Mouse (Mus musculus) hindbrain, embryonic 10.5 days (tissue): ENCODE measurements around the gene Fdx1l. TPM values are rescaled to one million over a fixed set of nuclear protein-coding genes. Genes with fewer than 3 reads are reported as not detected.

Experiments
- DNase-seq: peaks from one replicate; pipeline ENCODE4 v3.0.0-alpha.2; 2017; ENCODE audit warnings: low spot score
- H3K27ac ChIP-seq: fragments of 300-500 bp; sonication (generic); 2 replicates; pipeline ENCODE4 v1.5.1; 2016; ENCODE audit warnings: mild to moderate bottlenecking, moderate library complexity
- H3K27me3 ChIP-seq: fragments of 300-500 bp; sonication (generic); 2 replicates; pipeline ENCODE4 v1.6.1; 2016; ENCODE audit warnings: mild to moderate bottlenecking; ENCODE audit not compliant: poor library complexity, insufficient read depth, severe bottlenecking
- H3K36me3 ChIP-seq: fragments of 300-500 bp; sonication (generic); 2 replicates; pipeline ENCODE4 v1.6.1; 2016; ENCODE audit warnings: mild to moderate bottlenecking, moderate library complexity
- H3K4me1 ChIP-seq: fragments of 300-500 bp; sonication (generic); replicated peaks from 2 replicates; pipeline ENCODE4 v1.6.1; 2016; ENCODE audit warnings: mild to moderate bottlenecking
- H3K4me3 ChIP-seq: fragments of 300-500 bp; sonication (generic); 2 replicates; pipeline ENCODE4 v1.5.1; 2016; ENCODE audit warnings: mild to moderate bottlenecking, moderate library complexity
- H3K9me3 ChIP-seq: fragments of 300-500 bp; sonication (generic); 2 replicates; pipeline ENCODE4 v1.6.1; 2016; ENCODE audit warnings: mild to moderate bottlenecking, moderate library complexity
- WGBS: fragments of 180-500 bp; shearing (Covaris S2); methylation state at CpG from one replicate; pipeline ENCODE4 v1.1.7; 2016; 5-methylcytosine and 5-hydroxymethylcytosine counted together
- polyA plus RNA-seq: library from polyadenylated mRNA; unstranded; fragments of >200 nt; fragmentation: Nextera tagmentation; extraction: Ambion mirVana; gene quantifications from 2 replicates; pipeline ENCODE4 v1.2.1, GENCODE M21; 2016

The Fdx1l gene
- polyA plus RNA-seq, result 64.4 and 66.3 TPM in 2 replicates

GRCm38 (mm10) chr9:21073044-21073840 is at the start of gene Fdx1l, which contains the start of gene Gm49373:
TSS of gene Fdx1l (minus strand) at chr9:21073614.
TSS of gene Gm49373 (minus strand) at chr9:21073096.
- WGBS, result 3% methylated on average over 58 of the region's 58 CpGs
- no peaks in the 10 kb centered on the region for H3K27me3 ChIP-seq
- H3K4me1 ChIP-seq, result peaks cover 25% of the 10 kb centered on the region
- peak within 1 kb of the TSS; percentile 90 for H3K4me3 ChIP-seq
- peaks cover 67% of the 10 kb centered on the region for H3K36me3 ChIP-seq
- H3K9me3 ChIP-seq, result no peaks in the 10 kb centered on the region
- peak within 1 kb of the TSS; percentile 91 for H3K27ac ChIP-seq
- DNase-seq, result peak; percentile 90

GRCm38 (mm10) chr9:21121483-21121882 is 48.1 kb upstream of the Fdx1l start:
- WGBS, result 90% methylated on average over 16 of the region's 16 CpGs

GRCm38 (mm10) chr9:21117073-21117472 is 43.7 kb upstream of the Fdx1l start:
- 83% methylated on average over 6 of the region's 6 CpGs for WGBS
- H3K27ac ChIP-seq, result no peak overlapping the region
- H3K4me3 ChIP-seq, result no peak overlapping the region
- H3K4me1 ChIP-seq, result no peaks in the 10 kb centered on the region
- H3K9me3 ChIP-seq, result no peaks in the 10 kb centered on the region
- H3K36me3 ChIP-seq, result peaks cover 20% of the 10 kb centered on the region
- H3K27me3 ChIP-seq, result no peaks in the 10 kb centered on the region
- DNase-seq, result no peak

More at GRCm38 (mm10) chr9:21121483-21121882, 48.1 kb upstream of the Fdx1l start:
- Histone ChIP-seq H3K27me3 (no peaks in the 10 kb centered on the region), H3K27ac (no peak overlapping the region), H3K4me3 (no peak overlapping the region), H3K36me3 (peaks cover 54% of the 10 kb centered on the region), H3K4me1 (no peaks in the 10 kb centered on the region), H3K9me3 (no peaks in the 10 kb centered on the region)
- DNase-seq, result no peak

- no peak overlapping the region for H3K27ac ChIP-seq
- WGBS, result 82% methylated on average over 8 of the region's 8 CpGs
- H3K27me3 ChIP-seq, result no peaks in the 10 kb centered on the region
- DNase-seq, result no peak
- H3K36me3 ChIP-seq, result peaks cover 5% of the 10 kb centered on the region
- H3K4me1 ChIP-seq, result no peaks in the 10 kb centered on the region
- H3K4me3 ChIP-seq, result no peak overlapping the region
- no peaks in the 10 kb centered on the region for H3K9me3 ChIP-seq
These were observed 41.7 kb upstream of the Fdx1l start for GRCm38 (mm10) chr9:21115105-21115504.

GRCm38 (mm10) chr9:21114190-21114589 is 40.8 kb upstream of the Fdx1l start:
- H3K4me1 ChIP-seq, result no peaks in the 10 kb centered on the region
- peaks cover 2% of the 10 kb centered on the region; the same call in 1 of the 2 replicates for H3K36me3 ChIP-seq
- H3K9me3 ChIP-seq, result no peaks in the 10 kb centered on the region
- 92% methylated on average over 7 of the region's 7 CpGs for WGBS
- no peak overlapping the region for H3K4me3 ChIP-seq
- H3K27ac ChIP-seq, result no peak overlapping the region
- H3K27me3 ChIP-seq, result no peaks in the 10 kb centered on the region
- DNase-seq, result no peak

- Histone ChIP-seq H3K27me3 (no peaks in the 10 kb centered on the region), H3K4me3 (no peak overlapping the region), H3K36me3 (peaks cover 6% of the 10 kb centered on the region; the same call in 1 of the 2 replicates), H3K9me3 (no peaks in the 10 kb centered on the region), H3K27ac (no peak overlapping the region), H3K4me1 (no peaks in the 10 kb centered on the region)
- DNase-seq, result no peak
- 91% methylated on average over 6 of the region's 6 CpGs for WGBS
These were observed 40.3 kb upstream of the Fdx1l start for GRCm38 (mm10) chr9:21113751-21114150.

GRCm38 (mm10) chr9:21107607-21108237 is 34.3 kb upstream of the Fdx1l start:
- 43% methylated on average over 23 of the region's 23 CpGs for WGBS
- DNase-seq, result no peak
- Histone ChIP-seq H3K9me3 (no peaks in the 10 kb centered on the region), H3K4me3 (no peak overlapping the region), H3K27me3 (no peaks in the 10 kb centered on the region), H3K4me1 (peaks cover 19% of the 10 kb centered on the region), H3K36me3 (peaks cover 21% of the 10 kb centered on the region), H3K27ac (no peak overlapping the region)

GRCm38 (mm10) chr9:21105760-21106564 is 32.5 kb upstream of the Fdx1l start:
- peaks cover 22% of the 10 kb centered on the region for H3K4me1 ChIP-seq
- H3K36me3 ChIP-seq, result peaks cover 24% of the 10 kb centered on the region
- no peaks in the 10 kb centered on the region for H3K27me3 ChIP-seq
- H3K27ac ChIP-seq, result 0 out of 2 replicates have a peak overlapping the region, but pooled peaks have one; percentile 16
- no peaks in the 10 kb centered on the region for H3K9me3 ChIP-seq
- H3K4me3 ChIP-seq, result no peak overlapping the region
- no peak for DNase-seq
- 79% methylated on average over 5 of the region's 5 CpGs for WGBS

- DNase-seq, result no peak
These were observed 31.4 kb upstream of the Fdx1l start for GRCm38 (mm10) chr9:21104814-21105213.

GRCm38 (mm10) chr9:21102076-21102475 is 28.7 kb upstream of the Fdx1l start:
- H3K4me3 ChIP-seq, result no peak overlapping the region
- 91% methylated on average over 2 of the region's 2 CpGs for WGBS
- peaks cover 29% of the 10 kb centered on the region for H3K4me1 ChIP-seq
- H3K9me3 ChIP-seq, result no peaks in the 10 kb centered on the region
- H3K27me3 ChIP-seq, result no peaks in the 10 kb centered on the region
- DNase-seq, result no peak
- no peak overlapping the region for H3K27ac ChIP-seq
- H3K36me3 ChIP-seq, result peaks cover 9% of the 10 kb centered on the region

More at GRCm38 (mm10) chr9:21104814-21105213, 31.4 kb upstream of the Fdx1l start:
- no peaks in the 10 kb centered on the region for H3K9me3 ChIP-seq
- WGBS, result 88% methylated on average over 6 of the region's 6 CpGs
- peak overlapping the region; percentile 68; the same call in 1 of the 2 replicates for H3K27ac ChIP-seq
- H3K36me3 ChIP-seq, result peaks cover 22% of the 10 kb centered on the region
- no peaks in the 10 kb centered on the region for H3K27me3 ChIP-seq
- no peak overlapping the region for H3K4me3 ChIP-seq
- peaks cover 33% of the 10 kb centered on the region for H3K4me1 ChIP-seq

GRCm38 (mm10) chr9:21100447-21101161 is 27.2 kb upstream of the Fdx1l start:
- Histone ChIP-seq H3K9me3 (no peaks in the 10 kb centered on the region), H3K27me3 (no peaks in the 10 kb centered on the region), H3K4me1 (peaks cover 29% of the 10 kb centered on the region), H3K27ac (peak overlapping the region; percentile 50; the same call in 1 of the 2 replicates), H3K4me3 (peak overlapping the region; percentile 16; the same call in 1 of the 2 replicates), H3K36me3 (0 out of 2 replicates have a peak, but pooled peaks cover 3% of the 10 kb centered on the region)
- 42% methylated on average over 15 of the region's 15 CpGs for WGBS
- peak; percentile 25 for DNase-seq

GRCm38 (mm10) chr9:21097793-21098192 is 24.4 kb upstream of the Fdx1l start:
- DNase-seq, result no peak
- WGBS, result 88% methylated on average over 8 of the region's 8 CpGs
- H3K27me3 ChIP-seq, result no peaks in the 10 kb centered on the region
- peaks cover 14% of the 10 kb centered on the region for H3K4me1 ChIP-seq
- no peak overlapping the region for H3K27ac ChIP-seq
- peaks cover 16% of the 10 kb centered on the region for H3K36me3 ChIP-seq
- no peaks in the 10 kb centered on the region for H3K9me3 ChIP-seq
- H3K4me3 ChIP-seq, result no peak overlapping the region
